Mouse (Mus musculus) brain, embryonic 14.5 days (tissue): ENCODE results near the gene Lrrc56.

Source experiments
- CTCF ChIP-seq: fragments of 200-500 bp; IDR thresholded peaks from 2 replicates; pipeline ENCODE4 v1.5.1; 2012; ENCODE audit warnings: inconsistent platforms, mild to moderate bottlenecking, moderate library complexity, borderline replicate concordance; ENCODE audit not compliant: insufficient read depth, insufficient read length; ENCODE audit errors: extremely low read depth
- POLR2A ChIP-seq: fragments of 200-500 bp; IDR thresholded peaks from 2 replicates; pipeline ENCODE4 v1.6.1; 2012; ENCODE audit warnings: mild to moderate bottlenecking, inconsistent platforms, borderline replicate concordance; ENCODE audit not compliant: poor library complexity, insufficient read depth, insufficient read length, severe bottlenecking; ENCODE audit errors: extremely low read depth

GRCm38 (mm10) chr7:141169300-141169699 lies 24.7 kb upstream of the Lrrc56 start:
- TF ChIP-seq CTCF (no peak), POLR2A (no peak)
